Mouse (Mus musculus): ENCODE measurements around the gene Slco2a1. TPM values are rescaled to one million over a fixed set of nuclear protein-coding genes. Genes with fewer than 3 reads are reported as not detected.

The Slco2a1 gene
- polyA plus RNA-seq, 1 experiment from 2014 or later, result 4.3 TPM

DNA sequence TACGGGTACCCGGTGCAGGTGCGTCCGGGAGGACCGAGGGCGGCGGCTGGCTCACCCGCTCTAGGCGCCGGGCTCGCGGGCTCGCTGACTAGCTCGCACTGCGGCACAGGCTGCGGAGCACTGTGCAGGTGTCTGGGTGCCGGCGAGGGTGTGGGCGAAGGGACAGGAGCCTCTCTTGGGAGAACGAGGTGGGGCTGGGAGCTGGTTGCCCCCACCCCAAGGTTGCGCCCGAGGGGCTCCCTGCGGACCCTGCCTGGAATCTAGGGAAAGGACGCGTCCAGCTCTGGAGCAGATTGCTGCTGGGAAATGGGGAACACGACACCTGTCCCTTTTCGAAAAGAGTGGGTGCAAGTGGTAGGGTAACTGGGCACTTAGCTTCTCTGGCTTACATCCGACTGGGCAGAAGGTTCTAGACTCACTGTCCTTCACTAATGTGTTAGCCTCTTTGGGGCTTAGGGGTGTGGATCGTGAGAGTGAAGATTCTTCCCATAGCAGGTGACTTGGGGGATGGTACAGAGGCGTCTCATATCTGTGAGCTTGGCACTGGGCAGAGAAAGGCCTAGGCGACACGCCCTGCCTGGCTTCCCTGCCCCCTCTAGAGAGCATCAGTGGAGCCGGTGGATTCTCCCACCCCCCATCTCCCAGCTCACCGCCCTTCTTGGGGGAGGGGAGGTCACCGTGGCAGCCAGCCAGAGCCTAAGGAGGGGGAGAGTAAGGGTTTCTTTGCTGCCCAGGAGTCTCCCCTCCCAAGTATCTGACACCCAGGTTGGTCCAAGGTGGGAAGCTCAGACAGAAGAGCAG lies 124.2 kb downstream of the Slco2a1 start:
- H3K4me3 ChIP-seq (ENCODE audit: low read depth, low read length), result peak overlapping the region; percentile 89
- H3K27ac ChIP-seq (ENCODE audit: low read length), result peak overlapping the region; percentile 95
- H3K4me2 ChIP-seq (ENCODE audit: low read length), result peak overlapping the region; percentile 76
- no peaks in the 10 kb centered on the region for H3K9me3 ChIP-seq (replicated peaks; ENCODE audit: control insufficient read depth, low read length, poor library complexity, severe bottlenecking)
- peak; percentile 38 for ATAC-seq
- peaks cover 38% of the 10 kb centered on the region for H3K4me1 ChIP-seq (ENCODE audit: control insufficient read depth, insufficient read depth, low read length)
- H3K27me3 ChIP-seq (ENCODE audit: control insufficient read depth, insufficient read depth, low read depth, low read length), result no peaks in the 10 kb centered on the region
- WGBS, result under 1% methylated on average over 35 of the region's 35 CpGs
- H3K36me3 ChIP-seq (ENCODE audit: control insufficient read depth, insufficient read depth, low read length), result no peaks in the 10 kb centered on the region
- H3K9ac ChIP-seq (ENCODE audit: low read depth, low read length), result peak overlapping the region; percentile 97

DNA sequence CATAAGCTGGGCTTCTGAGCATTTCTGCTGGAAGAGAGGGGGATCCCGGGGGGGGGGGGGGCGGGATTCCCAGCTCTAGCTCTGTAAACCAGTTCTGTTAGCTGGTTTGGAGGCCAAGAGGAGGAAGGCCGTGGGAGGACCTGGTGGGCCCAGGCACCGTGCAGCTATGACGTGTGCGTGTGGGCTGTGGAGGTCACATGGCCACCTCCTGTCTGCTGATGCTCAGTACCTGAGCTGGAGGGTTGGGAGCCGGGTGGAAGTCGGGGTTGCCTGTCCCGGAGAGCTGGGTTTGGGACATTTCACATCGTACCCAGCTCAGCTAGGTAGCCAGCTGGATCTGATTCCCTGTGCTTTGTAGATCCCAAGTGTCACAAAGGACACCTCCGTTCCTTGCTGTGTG lies 124.8 kb downstream of the Slco2a1 start:
- no peak for ATAC-seq
- Histone ChIP-seq H3K4me2 (ENCODE audit: low read length) (peak overlapping the region; percentile 76), H3K36me3 (ENCODE audit: control insufficient read depth, insufficient read depth, low read length) (no peaks in the 10 kb centered on the region), H3K9ac (ENCODE audit: low read depth, low read length) (peak overlapping the region; percentile 97), H3K9me3 (replicated peaks; ENCODE audit: control insufficient read depth, low read length, poor library complexity, severe bottlenecking) (no peaks in the 10 kb centered on the region), H3K4me1 (ENCODE audit: control insufficient read depth, insufficient read depth, low read length) (peaks cover 38% of the 10 kb centered on the region), H3K4me3 (ENCODE audit: low read depth, low read length) (peak overlapping the region; percentile 89), H3K27ac (ENCODE audit: low read length) (peak overlapping the region; percentile 95), H3K27me3 (ENCODE audit: control insufficient read depth, insufficient read depth, low read depth, low read length) (no peaks in the 10 kb centered on the region)
- WGBS, result 29% methylated on average over 10 of the region's 11 CpGs

GRCm38 (mm10) chr9:103114326-103114725 lies 125.8 kb downstream of the Slco2a1 start:
- no peak for ATAC-seq
- H3K36me3 ChIP-seq (ENCODE audit: control insufficient read depth, insufficient read depth, low read length), result no peaks in the 10 kb centered on the region
- H3K27me3 ChIP-seq (ENCODE audit: control insufficient read depth, insufficient read depth, low read depth, low read length), result no peaks in the 10 kb centered on the region
- WGBS, result 84% methylated on average over 8 of the region's 8 CpGs
- H3K4me1 ChIP-seq (ENCODE audit: control insufficient read depth, insufficient read depth, low read length), result peaks cover 35% of the 10 kb centered on the region
- H3K4me3 ChIP-seq (ENCODE audit: low read depth, low read length), result no peak overlapping the region
- H3K4me2 ChIP-seq (ENCODE audit: low read length), result peak overlapping the region; percentile 76
- H3K9me3 ChIP-seq (replicated peaks; ENCODE audit: control insufficient read depth, low read length, poor library complexity, severe bottlenecking), result no peaks in the 10 kb centered on the region
- H3K9ac ChIP-seq (ENCODE audit: low read depth, low read length), result no peak overlapping the region
- H3K27ac ChIP-seq (ENCODE audit: low read length), result no peak overlapping the region

- Histone ChIP-seq H3K4me1 (ENCODE audit: control insufficient read depth, insufficient read depth, low read length) (peaks cover 35% of the 10 kb centered on the region), H3K4me3 (ENCODE audit: low read depth, low read length) (no peak overlapping the region), H3K4me2 (ENCODE audit: low read length) (no peak overlapping the region; the same call in 1 of the 2 replicates)
These were observed 126.4 kb downstream of the Slco2a1 start for GRCm38 (mm10) chr9:103114901-103115300.

GRCm38 (mm10) chr9:103116941-103117340 lies 128.4 kb downstream of the Slco2a1 start:
- H3K27ac ChIP-seq (ENCODE audit: low read length), result no peak overlapping the region
- no peak overlapping the region for H3K4me2 ChIP-seq (ENCODE audit: low read length)
- no peaks in the 10 kb centered on the region for H3K27me3 ChIP-seq (ENCODE audit: control insufficient read depth, insufficient read depth, low read depth, low read length)
- no peaks in the 10 kb centered on the region for H3K9me3 ChIP-seq (replicated peaks; ENCODE audit: control insufficient read depth, low read length, poor library complexity, severe bottlenecking)
- H3K36me3 ChIP-seq (ENCODE audit: control insufficient read depth, insufficient read depth, low read length), result no peaks in the 10 kb centered on the region
- 84% methylated on average over 4 of the region's 4 CpGs for WGBS
- no peak overlapping the region for H3K4me3 ChIP-seq (ENCODE audit: low read depth, low read length)
- H3K4me1 ChIP-seq (ENCODE audit: control insufficient read depth, insufficient read depth, low read length), result peaks cover 27% of the 10 kb centered on the region
- no peak for ATAC-seq
- H3K9ac ChIP-seq (ENCODE audit: low read depth, low read length), result no peak overlapping the region

More at GRCm38 (mm10) chr9:103114901-103115300, 126.4 kb downstream of the Slco2a1 start:
- ATAC-seq, result no peak
- 89% methylated on average over 13 of the region's 13 CpGs for WGBS
- H3K9ac ChIP-seq (ENCODE audit: low read depth, low read length), result no peak overlapping the region
- H3K27me3 ChIP-seq (ENCODE audit: control insufficient read depth, insufficient read depth, low read depth, low read length), result no peaks in the 10 kb centered on the region
- H3K27ac ChIP-seq (ENCODE audit: low read length), result no peak overlapping the region
- no peaks in the 10 kb centered on the region for H3K36me3 ChIP-seq (ENCODE audit: control insufficient read depth, insufficient read depth, low read length)
- no peaks in the 10 kb centered on the region for H3K9me3 ChIP-seq (replicated peaks; ENCODE audit: control insufficient read depth, low read length, poor library complexity, severe bottlenecking)

DNA sequence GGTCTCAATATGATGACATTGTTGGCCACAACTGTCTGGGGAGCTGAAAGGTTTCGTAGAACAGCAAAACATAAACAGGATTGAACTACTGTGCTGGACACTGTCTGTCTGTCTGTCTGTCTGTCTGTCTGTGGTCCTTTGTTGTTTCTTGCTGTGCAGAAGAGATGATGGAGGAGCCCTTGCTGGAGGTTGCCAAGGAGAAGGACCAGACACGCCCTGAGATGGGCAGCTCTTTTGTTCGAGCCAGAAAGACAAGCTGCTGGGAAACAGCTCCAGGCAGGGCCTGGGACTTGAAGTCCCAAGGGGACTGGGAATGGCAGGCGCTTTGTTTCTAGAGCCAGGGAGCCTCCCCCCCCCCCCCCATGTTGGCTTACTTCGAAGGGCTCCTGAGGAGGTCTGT lies 129.0 kb downstream of the Slco2a1 start:
- ATAC-seq, result no peak
- no peaks in the 10 kb centered on the region for H3K27me3 ChIP-seq (ENCODE audit: control insufficient read depth, insufficient read depth, low read depth, low read length)
- WGBS, result 26% methylated on average over 5 of the region's 5 CpGs
- H3K4me1 ChIP-seq (ENCODE audit: control insufficient read depth, insufficient read depth, low read length), result peaks cover 27% of the 10 kb centered on the region
- no peak overlapping the region for H3K4me3 ChIP-seq (ENCODE audit: low read depth, low read length)
- no peak overlapping the region for H3K4me2 ChIP-seq (ENCODE audit: low read length)
- no peaks in the 10 kb centered on the region for H3K9me3 ChIP-seq (replicated peaks; ENCODE audit: control insufficient read depth, low read length, poor library complexity, severe bottlenecking)
- no peak overlapping the region for H3K27ac ChIP-seq (ENCODE audit: low read length)
- no peak overlapping the region for H3K9ac ChIP-seq (ENCODE audit: low read depth, low read length)
- no peaks in the 10 kb centered on the region for H3K36me3 ChIP-seq (ENCODE audit: control insufficient read depth, insufficient read depth, low read length)

GRCm38 (mm10) chr9:103117951-103118350 lies 129.4 kb downstream of the Slco2a1 start:
- Histone ChIP-seq H3K9ac (ENCODE audit: low read depth, low read length) (no peak overlapping the region), H3K27ac (ENCODE audit: low read length) (no peak overlapping the region), H3K4me3 (ENCODE audit: low read depth, low read length) (no peak overlapping the region), H3K27me3 (ENCODE audit: control insufficient read depth, insufficient read depth, low read depth, low read length) (no peaks in the 10 kb centered on the region), H3K9me3 (replicated peaks; ENCODE audit: control insufficient read depth, low read length, poor library complexity, severe bottlenecking) (no peaks in the 10 kb centered on the region), H3K36me3 (ENCODE audit: control insufficient read depth, insufficient read depth, low read length) (no peaks in the 10 kb centered on the region), H3K4me1 (ENCODE audit: control insufficient read depth, insufficient read depth, low read length) (peaks cover 26% of the 10 kb centered on the region), H3K4me2 (ENCODE audit: low read length) (no peak overlapping the region)
- no peak for ATAC-seq
- 72% methylated on average over 8 of the region's 8 CpGs for WGBS

- no peak for ATAC-seq
- Histone ChIP-seq H3K4me1 (ENCODE audit: control insufficient read depth, insufficient read depth, low read length) (peaks cover 18% of the 10 kb centered on the region), H3K4me2 (ENCODE audit: low read length) (no peak overlapping the region), H3K9me3 (replicated peaks; ENCODE audit: control insufficient read depth, low read length, poor library complexity, severe bottlenecking) (no peaks in the 10 kb centered on the region), H3K4me3 (ENCODE audit: low read depth, low read length) (no peak overlapping the region), H3K36me3 (ENCODE audit: control insufficient read depth, insufficient read depth, low read length) (no peaks in the 10 kb centered on the region), H3K9ac (ENCODE audit: low read depth, low read length) (no peak overlapping the region), H3K27ac (ENCODE audit: low read length) (no peak overlapping the region), H3K27me3 (ENCODE audit: control insufficient read depth, insufficient read depth, low read depth, low read length) (no peaks in the 10 kb centered on the region)
- 84% methylated on average over 5 of the region's 5 CpGs for WGBS
These were observed 130.3 kb downstream of the Slco2a1 start for GRCm38 (mm10) chr9:103118651-103119275.

GRCm38 (mm10) chr9:103119781-103120180 lies 131.3 kb downstream of the Slco2a1 start:
- Histone ChIP-seq H3K4me1 (ENCODE audit: control insufficient read depth, insufficient read depth, low read length) (peaks cover 8% of the 10 kb centered on the region), H3K27me3 (ENCODE audit: control insufficient read depth, insufficient read depth, low read depth, low read length) (no peaks in the 10 kb centered on the region), H3K4me2 (ENCODE audit: low read length) (no peak overlapping the region), H3K4me3 (ENCODE audit: low read depth, low read length) (no peak overlapping the region), H3K36me3 (ENCODE audit: control insufficient read depth, insufficient read depth, low read length) (no peaks in the 10 kb centered on the region), H3K27ac (ENCODE audit: low read length) (no peak overlapping the region), H3K9me3 (replicated peaks; ENCODE audit: control insufficient read depth, low read length, poor library complexity, severe bottlenecking) (no peaks in the 10 kb centered on the region), H3K9ac (ENCODE audit: low read depth, low read length) (no peak overlapping the region)
- no peak for ATAC-seq
- 81% methylated on average over 9 of the region's 9 CpGs for WGBS

Data from midbrain, embryonic 16.5 days (tissue).